Mouse (Mus musculus) Patski (cell line): ENCODE data around the gene Polr2c. TPM values are rescaled to one million over a fixed set of nuclear protein-coding genes. Genes with fewer than 3 reads are reported as not detected.
"Not testable (repeated sequence)": the region's sequence is repeated elsewhere in the genome, so short reads cannot be mapped to it uniquely, and the experiment has no call there.

Source experiments
- ATAC-seq: fragments of 100-300 bp; one replicate; pipeline ENCODE4 v1.8.0; 2021
- CTCF ChIA-PET: fragments of 350-600 bp; sonication (Branson Sonifier 250); formaldehyde crosslinking; loops from one replicate; lab custom pipeline; 2022; ENCODE audit warnings: inconsistent platforms; lab: Charles Lee
- POLR2A ChIA-PET: fragments of 350-600 bp; sonication (Branson Sonifier 250); formaldehyde crosslinking; loops from one replicate; lab custom pipeline; 2022; ENCODE audit warnings: antibody characterized with exemption, inconsistent platforms; lab: Charles Lee
- DNase-seq: peaks from one replicate; pipeline ENCODE4 v3.0.0-alpha.2; 2011; ENCODE audit warnings: low read depth, low spot score
- H3K27me3 ChIP-seq: fragments of 371-371 bp; one replicate; pipeline ENCODE4 v1.5.1; 2021
- CTCF ChIP-seq: fragments of 100-300 bp; IDR thresholded peaks from one replicate; pipeline ENCODE4 v1.5.1; 2021
- in situ Hi-C: fragments of 300-500 bp; cut with MboI; formaldehyde crosslinking; loops from 3 replicates; pipeline ENCODE4 v1.11.1; 2018; ENCODE audit warnings: low pct_unique_long_range_greater_than_20kb, mixed read lengths
- polyA plus RNA-seq: library from polyadenylated mRNA; unstranded; gene quantifications from one replicate; pipeline ENCODE4 v1.2.3, GENCODE M21; 2021

Polr2c gene
- polyA plus RNA-seq, 1 experiment from 2014 or later: 110 TPM

DNA sequence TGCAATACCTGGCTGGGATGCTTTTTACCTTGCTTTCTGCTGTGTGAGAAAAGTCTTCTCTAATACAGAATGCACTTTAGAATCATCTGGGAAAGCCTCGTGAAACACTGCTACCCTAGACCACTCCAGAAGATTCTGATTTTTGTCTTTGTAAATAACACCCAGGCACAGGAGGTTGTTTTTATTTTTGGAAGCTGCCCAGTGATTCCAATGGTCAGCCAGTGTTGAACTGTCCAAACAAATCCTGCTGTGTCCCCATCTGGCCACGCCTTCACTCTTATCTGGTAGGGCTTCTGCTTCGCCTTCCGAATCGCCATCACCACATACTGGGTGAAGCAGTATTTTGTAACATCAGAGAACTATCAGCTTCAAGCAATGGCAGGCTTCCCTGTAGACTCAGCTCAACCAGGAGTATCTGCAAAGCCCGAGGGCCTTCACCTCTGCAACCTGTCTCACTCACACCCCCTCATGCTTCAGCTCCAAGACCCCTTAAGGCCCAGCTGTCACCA is 37.5 kb upstream of the Polr2c start:
- in situ Hi-C loops: loop anchor here (5.0 to 10.0 kb wide), 2 partner anchors 88 to 295 kb away; no protein-coding TSS in a partner anchor
- no peaks in the 10 kb centered on the region for H3K27me3 ChIP-seq
- ATAC-seq (no peak), DNase-seq (no peak)
- TF ChIP-seq CTCF: no peak
- ChIA-PET POLR2A (interaction anchor here (1.2 kb wide), 1 partner anchor 18 kb away, joined by 3 read pairs; no protein-coding TSS in a partner anchor), CTCF (interaction anchor here (1.4 kb wide), 1 partner anchor 115 kb away, joined by 4 read pairs; no protein-coding TSS in a partner anchor)

DNA sequence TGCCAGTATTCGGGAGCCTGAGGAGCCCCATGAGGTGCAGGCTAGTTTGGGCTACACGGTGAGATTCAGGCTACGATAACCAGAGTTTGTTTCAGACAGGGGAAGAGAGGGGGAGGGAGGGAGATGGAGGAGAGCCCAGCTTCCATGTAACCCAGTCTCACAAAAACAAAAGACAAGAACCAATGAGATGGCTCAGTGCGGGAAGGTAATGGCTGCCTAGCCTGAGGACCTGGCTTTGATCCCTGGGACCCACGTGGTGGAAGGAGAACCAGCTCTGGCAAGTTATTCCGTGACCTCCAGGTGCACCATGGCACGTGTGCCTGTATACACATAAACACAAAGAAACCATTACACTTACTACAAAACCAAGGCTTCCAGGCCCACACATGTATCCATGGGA is 36.7 kb upstream of the Polr2c start:
- no peaks in the 10 kb centered on the region for H3K27me3 ChIP-seq
- no peak for TF ChIP-seq CTCF
- ChIA-PET CTCF (interaction anchor here (1.4 kb wide), 1 partner anchor 116 kb away, joined by 4 read pairs; no protein-coding TSS in a partner anchor), POLR2A (interaction anchor here (1.1 kb wide), 1 partner anchor 30 kb away, joined by 3 read pairs; no protein-coding TSS in a partner anchor)
- DNase-seq (no peak), ATAC-seq (no peak)
- in situ Hi-C loops: loop anchor here (5.0 kb wide), 1 partner anchor 87 kb away; no protein-coding TSS in a partner anchor

DNA sequence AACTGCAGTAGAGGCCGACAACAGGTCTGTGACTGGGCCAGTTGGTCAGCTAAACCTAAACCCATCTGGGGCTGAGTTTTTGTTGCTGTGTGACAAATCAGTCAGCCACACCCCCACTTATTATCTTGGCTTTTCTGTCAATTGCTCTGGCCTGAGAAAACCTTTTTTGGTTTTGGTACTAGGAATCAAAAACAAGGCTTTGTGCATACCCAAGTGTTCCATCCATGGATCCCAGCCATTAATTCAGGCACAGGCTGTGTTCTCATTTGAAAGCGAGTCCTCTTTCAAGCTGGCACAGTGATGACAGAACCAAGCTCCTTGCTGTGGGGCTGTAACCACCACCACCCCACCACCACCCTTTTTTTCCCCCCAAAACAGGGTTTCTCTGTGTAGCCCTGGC is 35.9 kb upstream of the Polr2c start:
- H3K27me3 ChIP-seq: no peaks in the 10 kb centered on the region
- no peak for ATAC-seq
- in situ Hi-C loops: loop anchor here (5.0 kb wide), 1 partner anchor 86 kb away; no protein-coding TSS in a partner anchor
- TF ChIP-seq CTCF: no peak
- no peak for DNase-seq
- ChIA-PET POLR2A (interaction anchor here (0.9 to 1.1 kb wide), 4 partner anchors 11 to 117 kb away, joined by 3 to 8 read pairs (median 3); no protein-coding TSS in a partner anchor), CTCF (interaction anchor here (1.1 to 1.6 kb wide), 4 partner anchors 15 to 117 kb away, joined by 3 to 5 read pairs (median 4); no protein-coding TSS in a partner anchor)

DNA sequence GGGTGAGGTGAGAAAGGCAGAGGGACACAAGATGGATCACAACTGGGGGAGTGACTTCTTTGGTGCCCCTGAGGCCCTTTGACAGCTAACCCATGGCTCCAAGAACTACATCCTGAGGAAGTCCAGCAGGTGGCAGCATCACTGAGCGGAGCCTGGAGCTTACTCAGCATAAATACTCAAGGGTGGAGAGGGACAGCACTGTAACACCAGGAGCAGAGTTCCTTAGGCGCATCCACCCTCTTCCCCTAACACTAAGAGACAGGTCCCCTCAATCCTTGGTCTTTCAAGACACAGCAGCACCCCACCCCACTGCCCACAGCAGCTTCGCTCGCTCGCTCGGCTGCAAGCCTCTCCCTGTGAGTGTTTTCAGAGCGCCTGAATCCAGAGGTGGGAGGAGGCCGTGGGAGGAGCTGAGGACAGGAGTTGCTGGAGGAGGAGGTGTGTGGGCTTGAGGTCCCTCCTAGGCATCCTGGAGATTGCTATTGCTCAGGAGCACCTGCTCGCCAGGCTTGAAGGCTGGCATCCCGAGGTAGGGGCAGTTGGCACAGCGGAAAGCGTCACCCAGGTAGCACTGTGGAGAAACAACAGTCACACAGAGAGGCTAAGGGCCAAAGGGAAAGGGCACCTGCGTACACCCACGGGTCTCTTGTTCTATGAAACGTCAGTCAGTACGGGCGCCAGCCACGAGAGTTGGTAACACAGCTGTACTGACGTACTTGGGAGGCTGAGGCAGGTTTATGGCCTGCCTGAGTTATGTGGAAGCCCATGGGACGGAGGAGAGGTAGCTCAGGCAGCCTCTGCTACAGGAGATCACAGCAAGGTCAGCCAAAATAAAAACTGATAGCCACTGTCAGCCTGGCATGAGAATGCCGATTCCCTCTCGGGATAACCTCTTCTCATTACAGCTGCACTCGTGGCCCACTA is 34.4 kb upstream of the Polr2c start:
- peak; percentile 79 for TF ChIP-seq CTCF
- ChIA-PET POLR2A (interaction anchor here (0.6 kb wide), 1 partner anchor 242 kb away, joined by 4 read pairs; no protein-coding TSS in a partner anchor), CTCF (interaction anchor here (0.9 to 3.6 kb wide), 8 partner anchors 8 to 116 kb away, joined by 3 to 20 read pairs (median 4); no protein-coding TSS in a partner anchor)
- H3K27me3 ChIP-seq: no peaks in the 10 kb centered on the region
- ATAC-seq: no peak
- DNase-seq: no peak
- in situ Hi-C loops: loop anchor here (5.0 kb wide), 1 partner anchor 84 kb away; no protein-coding TSS in a partner anchor

DNA sequence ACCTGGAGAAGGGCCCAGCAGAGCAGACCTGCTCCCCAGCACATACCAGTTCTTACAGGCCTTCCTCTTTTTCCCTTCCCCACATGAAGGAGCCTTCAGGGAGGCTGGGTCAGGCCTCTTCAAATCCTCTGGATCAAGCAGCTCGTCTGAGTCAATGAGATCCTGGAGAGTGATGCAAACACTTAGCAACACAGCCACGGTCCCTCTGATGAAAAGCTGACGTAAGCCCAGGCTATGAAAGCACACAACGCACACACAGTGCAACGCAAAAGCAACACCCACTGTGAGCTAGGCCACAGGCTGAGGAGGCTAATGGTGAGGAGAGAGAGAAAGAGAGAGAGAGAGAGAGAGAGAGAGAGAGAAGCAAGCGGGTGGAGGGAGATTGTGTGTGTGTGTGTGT is 32.1 kb upstream of the Polr2c start:
- DNase-seq: no peak

DNA sequence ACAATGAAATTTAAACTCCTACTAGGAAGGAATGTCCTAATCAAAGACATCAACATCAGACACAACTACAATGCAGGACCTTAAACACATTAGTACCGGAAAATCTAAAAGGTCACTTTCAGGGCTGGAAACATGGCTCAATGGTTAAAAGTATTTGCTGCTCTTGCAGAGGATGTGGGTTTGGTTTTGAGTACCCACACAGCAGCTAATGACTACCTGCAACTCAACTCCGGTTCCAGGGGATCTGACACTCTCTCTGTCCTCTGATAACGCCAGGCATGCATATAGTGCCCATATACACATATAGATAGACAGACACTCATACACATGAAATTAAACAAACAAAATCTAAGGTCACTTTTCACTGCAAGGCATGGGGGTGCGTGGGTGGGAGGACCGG is 31.0 kb upstream of the Polr2c start:
- TF ChIP-seq CTCF: no peak
- POLR2A ChIA-PET: no interaction called here
- in situ Hi-C loops: no loop called here
- H3K27me3 ChIP-seq: no peaks in the 10 kb centered on the region
- DNase-seq: no peak
- no peak for ATAC-seq
- CTCF ChIA-PET: interaction anchor here (0.8 to 3.6 kb wide), 2 partner anchors 9 to 11 kb away, joined by 3 to 20 read pairs; no protein-coding TSS in a partner anchor

More for the DNA sequence above, 32.1 kb upstream of the Polr2c start:
- no peaks in the 10 kb centered on the region for H3K27me3 ChIP-seq
- ATAC-seq: no peak
- in situ Hi-C loops: no loop called here
- CTCF ChIA-PET: interaction anchor here (0.9 to 3.6 kb wide), 3 partner anchors 9 to 121 kb away, joined by 4 to 20 read pairs (median 6); no protein-coding TSS in a partner anchor
- no peak for TF ChIP-seq CTCF
- POLR2A ChIA-PET: no interaction called here

DNA sequence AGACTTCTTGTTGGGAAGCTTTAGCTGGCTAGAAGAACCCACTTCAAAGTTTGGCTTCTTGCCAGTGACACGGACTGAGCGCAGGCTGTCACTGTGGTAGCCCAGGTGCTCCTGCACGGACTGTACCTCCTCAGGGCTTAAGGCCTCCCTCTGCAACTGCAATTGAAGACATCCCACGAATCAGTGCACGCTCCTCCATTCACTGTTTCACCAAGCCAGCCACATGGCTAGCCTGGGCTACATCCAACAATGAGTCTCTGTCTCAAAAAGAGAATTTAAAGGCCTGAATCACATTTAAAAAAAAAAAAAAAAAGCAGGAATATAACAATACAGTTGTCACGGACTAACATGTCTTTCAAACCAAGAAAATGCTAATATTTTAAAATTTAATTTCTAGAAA is 29.0 kb upstream of the Polr2c start:
- no peak for TF ChIP-seq CTCF
- CTCF ChIA-PET: interaction anchor here (1.3 to 1.6 kb wide), 2 partner anchors 9 to 14 kb away, joined by 3 to 6 read pairs; no protein-coding TSS in a partner anchor
- in situ Hi-C loops: no loop called here
- ATAC-seq (no peak), DNase-seq (no peak)
- H3K27me3 ChIP-seq: no peaks in the 10 kb centered on the region
- POLR2A ChIA-PET: no interaction called here

DNA sequence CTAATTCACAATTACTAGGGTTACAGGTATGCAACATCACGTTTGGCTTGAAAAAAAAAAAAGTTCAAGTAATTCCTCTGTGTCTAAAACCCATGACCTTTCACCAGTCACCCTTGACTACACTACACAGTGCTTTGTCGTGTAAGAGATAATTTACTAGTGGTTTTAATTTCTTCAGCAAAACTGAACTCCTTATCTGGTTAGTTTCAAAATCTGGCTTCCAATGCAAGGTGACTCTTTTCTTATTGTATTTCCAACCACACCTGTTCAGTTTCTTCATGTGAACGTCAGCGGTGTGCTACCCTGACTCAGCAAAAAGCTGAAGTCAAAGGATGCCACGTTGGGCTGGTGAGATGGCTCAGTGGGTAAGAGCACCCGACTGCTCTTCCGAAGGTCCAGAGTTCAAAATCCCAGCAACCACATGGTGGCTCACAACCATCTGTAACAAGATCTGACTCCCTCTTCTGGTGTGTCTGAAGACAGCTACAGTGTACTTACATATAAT is 23.3 kb upstream of the Polr2c start:
- CTCF ChIA-PET: interaction anchor here (0.7 to 4.7 kb wide), 4 partner anchors 10 to 746 kb away, joined by 3 to 20 read pairs (median 4); no protein-coding TSS in a partner anchor
- in situ Hi-C loops, DNase-seq, POLR2A ChIA-PET, H3K27me3 ChIP-seq, ATAC-seq: not testable (repeated sequence)

DNA sequence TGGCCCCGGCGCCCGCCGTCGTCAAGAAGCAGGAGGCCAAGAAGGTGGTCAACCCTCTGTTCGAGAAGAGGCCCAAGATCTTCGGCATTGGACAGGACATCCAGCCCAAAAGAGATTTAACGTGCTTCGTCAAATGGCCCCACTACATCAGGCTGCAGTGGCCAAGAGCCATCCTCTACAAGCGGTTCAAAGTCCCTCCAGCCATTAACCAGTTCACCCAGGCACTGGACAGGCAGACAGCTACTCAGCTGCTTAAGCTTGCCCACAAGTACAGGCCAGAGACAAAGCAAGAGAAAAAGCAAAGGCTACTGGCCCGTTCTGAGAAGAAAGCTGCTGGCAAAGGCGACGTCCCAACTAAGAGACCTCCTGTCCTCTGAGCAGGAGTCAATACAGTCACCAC is 21.5 kb upstream of the Polr2c start:
- POLR2A ChIA-PET: interaction anchor here (1.0 kb wide), 1 partner anchor 11 kb away, joined by 3 read pairs; no protein-coding TSS in a partner anchor
- in situ Hi-C loops, DNase-seq, ATAC-seq, H3K27me3 ChIP-seq: not testable (repeated sequence)
- CTCF ChIA-PET: interaction anchor here (0.9 to 4.7 kb wide), 2 partner anchors 11 to 14 kb away, joined by 4 to 20 read pairs; no protein-coding TSS in a partner anchor
